Mouse (Mus musculus): Measurements from ENCODE around the gene Olfr1532-ps1.
"Not testable (repeated sequence)": the region's sequence is repeated elsewhere in the genome, so short reads cannot be mapped to it uniquely, and the experiment has no call there.

The Olfr1532-ps1 gene

DNA sequence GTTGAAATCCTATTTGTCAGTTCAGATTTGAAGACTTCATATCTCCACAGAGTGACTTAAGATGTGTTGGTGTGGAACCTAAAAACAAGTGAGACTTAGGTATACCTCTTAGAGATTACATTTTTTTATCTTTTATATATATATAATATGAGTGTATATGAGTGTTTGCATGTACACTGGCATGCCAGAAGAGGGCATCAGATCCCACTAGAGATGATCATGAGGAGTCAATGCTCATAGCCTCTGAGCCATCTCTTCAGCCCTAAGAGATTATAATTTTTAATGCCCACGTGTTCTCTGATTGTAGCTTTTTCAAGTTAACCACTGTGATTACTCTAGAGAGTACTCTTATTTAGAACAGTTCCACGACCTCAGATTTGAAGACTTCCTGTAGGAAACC is at the start of gene Olfr1532-ps1:
Gene Olfr1532-ps1 (plus strand): TSS at position 326 of the 400 bp plus-strand sequence.
- DNase-seq (ENCODE audit: inconsistent ontology term): no peak

DNA sequence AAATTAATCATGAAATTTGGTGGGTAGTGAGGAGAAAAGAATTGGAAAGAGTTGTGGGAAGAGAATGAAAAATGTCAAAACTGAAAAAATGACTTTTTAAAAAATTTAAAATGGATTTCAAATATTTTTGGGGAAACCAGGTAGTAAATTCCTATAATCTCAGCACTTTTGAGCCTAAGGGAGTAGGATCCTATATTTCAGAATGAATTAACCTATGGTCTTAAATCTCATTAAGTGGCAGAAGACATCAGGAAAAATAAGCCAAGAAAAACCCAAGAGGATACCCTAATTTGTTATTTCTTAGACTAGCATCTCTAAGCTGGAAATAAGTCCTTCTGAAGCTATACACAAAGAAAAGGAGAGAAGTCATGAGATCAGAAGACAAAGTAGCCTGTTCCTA is 44.9 kb upstream of the Olfr1532-ps1 start, which contains the start of gene Olfr704:
Gene Olfr704 (plus strand): TSS at position 301 of the 400 bp plus-strand sequence.
- no peak for DNase-seq (ENCODE audit: inconsistent ontology term)

DNA sequence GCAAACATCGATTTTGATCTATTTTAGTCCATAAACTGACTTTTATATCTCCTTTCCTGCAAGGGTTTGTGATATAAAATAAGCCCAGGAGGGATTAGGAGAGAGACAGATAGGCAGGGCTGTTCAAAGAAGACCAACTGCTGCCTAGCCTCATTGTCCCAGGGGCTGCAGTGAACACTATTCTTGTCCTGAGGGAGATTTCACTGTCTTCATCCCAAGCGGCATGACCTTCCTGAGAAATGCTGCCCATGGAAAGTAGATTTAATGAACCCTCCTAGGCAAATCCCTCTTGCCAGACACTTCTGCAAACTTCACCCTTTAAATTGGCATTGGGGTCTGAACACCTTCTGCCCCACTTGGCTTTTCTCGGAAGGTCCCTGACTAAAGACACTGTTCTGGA is 31.0 kb upstream of the Olfr1532-ps1 start, which contains the start of gene Olfr705:
Gene Olfr705 (minus strand): TSS at position 101 of the 400 bp plus-strand sequence.
- no peak for DNase-seq (ENCODE audit: inconsistent ontology term)

DNA sequence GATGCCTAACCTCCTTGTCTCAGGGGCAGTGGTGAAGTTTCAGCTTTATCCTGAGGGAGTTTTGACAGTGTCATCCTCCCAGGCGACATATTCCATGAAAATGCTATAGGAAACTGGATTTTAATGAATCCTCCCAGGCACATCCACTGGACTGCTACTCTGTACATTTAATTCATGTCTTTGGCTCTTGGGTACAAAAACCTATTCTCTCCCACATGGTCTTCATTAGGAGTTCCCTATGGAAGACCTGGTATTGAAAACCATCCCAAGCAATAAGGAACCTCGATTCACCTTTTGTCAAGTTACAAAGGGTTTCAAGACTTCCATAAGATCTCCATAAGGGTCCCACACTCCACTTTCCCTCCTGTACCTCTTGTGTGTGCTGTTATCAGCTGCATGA is 19.7 kb upstream of the Olfr1532-ps1 start, which contains the start of gene Olfr706:
Gene Olfr706 (minus strand): TSS at position 101 of the 400 bp plus-strand sequence.
- DNase-seq (ENCODE audit: inconsistent ontology term): no peak

DNA sequence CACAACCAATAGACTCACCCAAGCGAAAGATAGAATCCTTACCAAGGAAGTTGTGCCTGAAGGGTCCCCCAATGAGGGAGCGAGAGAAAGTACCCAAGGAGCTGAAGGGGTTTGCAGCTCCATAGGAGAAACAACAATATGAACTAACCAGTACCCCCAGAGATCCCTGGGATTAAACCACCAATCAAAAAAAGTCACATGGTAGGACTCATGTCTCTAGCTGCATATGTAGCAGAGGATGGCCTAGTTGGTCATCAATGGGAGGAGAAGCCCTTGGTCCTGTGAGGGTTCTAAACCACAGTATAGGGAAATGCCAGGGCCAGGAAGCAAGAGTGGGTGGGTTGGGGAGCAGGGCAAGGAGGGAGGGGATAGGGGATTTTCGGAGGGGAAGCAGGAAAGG is 6.7 kb upstream of the Olfr1532-ps1 start, which contains the start of gene Olfr707:
Gene Olfr707 (minus strand): TSS at position 101 of the 400 bp plus-strand sequence.
- not testable (repeated sequence) for DNase-seq (ENCODE audit: inconsistent ontology term)

DNA sequence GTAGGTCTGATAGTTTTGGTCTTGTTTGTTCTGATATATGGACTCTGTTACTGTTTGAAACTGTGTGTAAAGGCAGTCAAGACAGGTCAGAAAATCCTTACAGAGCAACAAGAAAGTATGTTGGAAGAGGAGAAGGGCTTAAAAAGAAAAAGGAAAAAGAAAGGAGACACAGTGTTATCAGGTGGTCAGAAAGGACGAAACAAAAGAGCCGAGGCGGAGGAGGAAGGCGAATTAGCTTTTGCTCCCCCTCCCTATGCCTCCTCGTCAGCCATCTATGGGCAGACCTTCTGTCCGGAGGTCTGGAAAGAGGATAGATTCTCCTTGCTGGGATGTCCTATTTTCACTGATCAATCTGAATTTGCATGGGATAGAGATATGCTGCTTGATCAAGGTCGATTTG is 13.2 kb downstream of the Olfr1532-ps1 start:
- DNase-seq (ENCODE audit: inconsistent ontology term): not testable (repeated sequence)

DNA sequence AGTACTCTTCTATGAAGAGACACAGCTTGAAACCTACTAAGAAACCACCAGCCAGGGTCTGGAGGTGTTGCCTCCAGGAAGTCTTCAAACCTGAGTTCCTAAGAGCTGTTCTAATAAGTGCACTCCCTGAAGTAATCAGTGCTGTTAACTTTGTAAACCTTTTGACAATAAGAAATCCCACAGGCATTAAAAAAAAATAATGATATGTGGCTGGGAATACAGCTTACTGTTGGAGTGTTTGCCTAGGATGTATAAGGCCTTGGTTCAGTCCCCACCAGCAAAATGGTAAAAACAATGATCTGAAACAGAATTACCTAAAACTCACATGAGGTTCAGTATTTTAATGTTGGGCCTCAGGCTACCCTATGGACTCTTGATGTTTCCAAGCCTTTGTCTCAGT is 24.3 kb downstream of the Olfr1532-ps1 start, which contains the start of gene Olfr709-ps1:
Gene Olfr709-ps1 (minus strand): TSS at position 101 of the 400 bp plus-strand sequence.
- no peak for DNase-seq (ENCODE audit: inconsistent ontology term)

DNA sequence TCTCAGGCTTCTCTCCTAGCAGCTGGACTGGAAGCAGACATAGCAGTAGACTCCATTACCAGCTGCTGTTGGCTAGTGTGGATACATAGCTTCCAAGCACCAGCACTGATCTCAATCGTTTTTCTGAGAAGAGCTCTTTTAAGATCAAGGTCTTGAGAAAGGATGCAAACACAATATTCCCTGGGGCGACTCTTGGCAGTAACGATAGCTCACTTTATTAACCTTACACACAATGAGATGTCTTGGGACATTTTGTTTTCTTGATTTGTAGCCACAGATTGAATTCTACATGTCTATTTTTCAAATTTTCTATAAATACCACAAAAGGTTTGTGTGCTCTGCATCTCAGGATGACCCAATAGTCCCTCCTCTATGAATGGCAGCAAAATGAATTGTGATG is 40.4 kb downstream of the Olfr1532-ps1 start, which contains the start of gene Olfr710:
Gene Olfr710 (minus strand): TSS at position 101 of the 400 bp plus-strand sequence.
- no peak for DNase-seq (ENCODE audit: inconsistent ontology term)

DNA sequence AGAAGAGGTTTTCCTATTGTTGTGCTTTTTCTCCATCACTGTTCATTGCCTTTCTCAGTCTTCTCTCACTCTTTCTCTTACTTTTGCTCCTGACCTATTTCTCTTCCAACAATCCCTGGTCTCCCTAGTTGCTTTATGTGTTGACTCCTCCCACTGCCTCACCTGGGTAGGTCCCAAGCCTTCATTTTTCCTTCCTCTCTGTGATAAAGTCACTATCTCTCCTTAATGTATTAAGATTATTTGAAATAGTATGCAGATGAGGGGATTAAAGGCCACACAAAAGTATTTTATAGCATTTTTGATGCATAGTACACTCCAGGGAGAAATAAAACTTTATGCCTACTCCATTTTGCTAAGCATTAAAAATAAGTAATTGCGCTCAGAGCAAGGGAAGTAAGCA is 56.0 kb downstream of the Olfr1532-ps1 start, which contains the start of gene Olfr6:
Gene Olfr6 (minus strand): TSS at position 101 of the 400 bp plus-strand sequence.
- no peak for DNase-seq (ENCODE audit: inconsistent ontology term)

Data from Muller cell, postnatal 12 days (primary cell).